Mouse (Mus musculus) cortical plate, adult 2 months (tissue): ENCODE data around the gene Samd4b. TPM values are rescaled to one million over a fixed set of nuclear protein-coding genes. Genes with fewer than 3 reads are reported as not detected.

Source experiments
- H3K27ac ChIP-seq: fragments of 200-500 bp; 2 replicates; pipeline ENCODE4 v1.5.1; 2012; ENCODE audit warnings: low read length, control low read depth, inconsistent platforms; ENCODE audit not compliant: insufficient read depth
- H3K4me1 ChIP-seq: fragments of 200-500 bp; 2 replicates; pipeline ENCODE4 v1.6.1; 2011; ENCODE audit warnings: low read length; ENCODE audit not compliant: control insufficient read depth, insufficient read depth
- H3K4me3 ChIP-seq: fragments of 200-500 bp; 2 replicates; pipeline ENCODE4 v1.5.1; 2011; ENCODE audit warnings: mild to moderate bottlenecking, low read length, control low read depth; ENCODE audit not compliant: insufficient read depth
- CTCF ChIP-seq: fragments of 200-500 bp; IDR thresholded peaks from 2 replicates; pipeline ENCODE4 v1.5.1; 2011; ENCODE audit warnings: mild to moderate bottlenecking, control low read depth, low read length; ENCODE audit not compliant: insufficient read depth; ENCODE audit errors: extremely low read depth
- POLR2A ChIP-seq: fragments of 200-500 bp; IDR thresholded peaks from 2 replicates; pipeline ENCODE4 v1.6.1; 2011; ENCODE audit warnings: mild to moderate bottlenecking, low read length, control low read depth; ENCODE audit not compliant: insufficient read depth; ENCODE audit errors: extremely low read depth
- polyA plus RNA-seq: library from polyadenylated mRNA; depleted of rRNA; stranded (reverse); fragments of >200 nt; gene quantifications from 2 replicates; pipeline ENCODE4 v1.2.3, GENCODE M21; 2012

The Samd4b gene
- polyA plus RNA-seq, 1 experiment: 63.8 TPM

- H3K4me3 ChIP-seq: no peak overlapping the region
- no peak overlapping the region for H3K27ac ChIP-seq
- TF ChIP-seq CTCF: no peak
- no peak for TF ChIP-seq POLR2A
- H3K4me1 ChIP-seq: peaks cover 5% of the 10 kb centered on the region
Measured at GRCm38 (mm10) chr7:28386007-28386406, 211.9 kb downstream of the Samd4b start.

- H3K4me3 ChIP-seq: no peak overlapping the region
- peaks cover 5% of the 10 kb centered on the region for H3K4me1 ChIP-seq
- no peak for TF ChIP-seq POLR2A
- TF ChIP-seq CTCF: no peak
- no peak overlapping the region for H3K27ac ChIP-seq
Measured at GRCm38 (mm10) chr7:28385196-28385595, 212.7 kb downstream of the Samd4b start.

- no peak overlapping the region for H3K27ac ChIP-seq
- TF ChIP-seq CTCF (no peak), POLR2A (no peak)
- no peak overlapping the region for H3K4me3 ChIP-seq
- H3K4me1 ChIP-seq: peaks cover 5% of the 10 kb centered on the region
Measured at GRCm38 (mm10) chr7:28384162-28384561, 213.8 kb downstream of the Samd4b start.

- Histone ChIP-seq H3K4me1 (peaks cover 5% of the 10 kb centered on the region), H3K4me3 (no peak overlapping the region), H3K27ac (peak overlapping the region; percentile 31)
- TF ChIP-seq POLR2A (no peak), CTCF (no peak)
Measured at GRCm38 (mm10) chr7:28383606-28384005, 214.3 kb downstream of the Samd4b start.

GRCm38 (mm10) chr7:28382981-28383396 is 215.0 kb downstream of the Samd4b start:
- TF ChIP-seq POLR2A (peak; percentile 54; the same call in 1 of the 2 replicates), CTCF (no peak)
- no peak overlapping the region for H3K4me3 ChIP-seq
- peaks cover 5% of the 10 kb centered on the region for H3K4me1 ChIP-seq
- peak overlapping the region; percentile 31 for H3K27ac ChIP-seq

GRCm38 (mm10) chr7:28382347-28382951 is 215.5 kb downstream of the Samd4b start:
- Histone ChIP-seq H3K4me3 (no peak overlapping the region), H3K27ac (peak overlapping the region; percentile 31), H3K4me1 (peaks cover 5% of the 10 kb centered on the region)
- no peak for TF ChIP-seq CTCF
- no peak for TF ChIP-seq POLR2A

GRCm38 (mm10) chr7:28381938-28382337 is 216.0 kb downstream of the Samd4b start:
- Histone ChIP-seq H3K4me1 (peaks cover 5% of the 10 kb centered on the region), H3K4me3 (no peak overlapping the region), H3K27ac (peak overlapping the region; percentile 92)
- TF ChIP-seq CTCF (no peak), POLR2A (no peak)

- Histone ChIP-seq H3K4me1 (peaks cover 5% of the 10 kb centered on the region), H3K4me3 (no peak overlapping the region; the same call in none of the 2 replicates), H3K27ac (peak overlapping the region; percentile 92)
- TF ChIP-seq POLR2A: no peak
- TF ChIP-seq CTCF: no peak
Measured at GRCm38 (mm10) chr7:28381017-28381790, 216.7 kb downstream of the Samd4b start.

GRCm38 (mm10) chr7:28380237-28381016 is 217.5 kb downstream of the Samd4b start, which contains the start of gene Zfp36:
Zfp36 (minus strand) TSS chr7:28380253.
- Histone ChIP-seq H3K4me3 (peak within 1 kb of the TSS; percentile 65), H3K27ac (peak within 1 kb of the TSS; percentile 93), H3K4me1 (peaks cover 5% of the 10 kb centered on the region)
- no peak for TF ChIP-seq POLR2A
- TF ChIP-seq CTCF: no peak
